Mouse (Mus musculus): ENCODE measurements at regions not wholly inside any gene's neighbourhood (a gene's known extent, or its start where the extent isn't known, plus 50 kb on each side); places are given as distances from the start of the nearest gene placed in this dataset.

DNA sequence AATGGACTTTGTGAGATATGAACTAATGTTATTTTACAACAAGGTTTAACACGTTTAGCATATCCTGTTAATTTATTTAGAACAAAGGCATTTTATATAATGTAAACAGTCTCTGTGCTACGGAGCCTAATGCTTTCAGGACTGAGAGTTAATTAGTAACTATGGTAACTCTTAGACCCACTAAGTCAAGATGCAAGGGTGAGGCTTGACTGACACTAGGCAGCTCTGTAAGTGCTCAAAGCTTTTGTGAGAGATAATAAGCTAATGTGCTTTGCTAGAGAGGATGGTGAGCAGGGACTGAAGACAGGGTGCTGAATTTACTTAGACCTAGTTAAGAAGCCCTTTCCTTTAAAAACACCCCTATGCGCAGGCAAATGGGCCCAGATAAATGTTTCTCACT, 253.8 kb upstream of the Nrsn1 start:
- no peaks in the 10 kb centered on the region for H3K36me3 ChIP-seq (ENCODE audit: control insufficient read depth, insufficient read depth, low read length, poor library complexity, severe bottlenecking)
- no peak overlapping the region for H3K4me3 ChIP-seq (ENCODE audit: insufficient read depth in 1 of 2, low read depth in 1 of 2, low read length in 2 of 2, poor library complexity in 1 of 2, severe bottlenecking in 1 of 2)
- no peak for TF ChIP-seq HCFC1 (IDR thresholded peaks at IDR 0.05; ENCODE audit: borderline replicate concordance, insufficient read depth, low read length)
- TF ChIP-seq ZC3H11A (IDR thresholded peaks at IDR 0.05; ENCODE audit: borderline replicate concordance, low read depth, low read length): no peak
- TF ChIP-seq ZNF384 (IDR thresholded peaks at IDR 0.05; ENCODE audit: low read depth, low read length): no peak
- TF ChIP-seq MAFK (IDR thresholded peaks at IDR 0.05; ENCODE audit: insufficient read depth, low read depth, low read length): no peak
- TF ChIP-seq CHD2 (IDR thresholded peaks at IDR 0.05; ENCODE audit: low read depth, low read length): no peak
- no peak overlapping the region for H3K9ac ChIP-seq (ENCODE audit: insufficient read depth, low read depth, low read length, poor library complexity, severe bottlenecking)
- DNase-seq (ENCODE audit: low read depth, low spot score): no peak
- no peak overlapping the region for H3K27ac ChIP-seq (ENCODE audit: insufficient read depth, low read depth, low read length, poor library complexity, severe bottlenecking)
- in situ Hi-C loops (cut with MboI; ENCODE audit: low sequenced_read_pairs in 2 of 2, unreplicated experiment in 2 of 2): no loop called here
- no peaks in the 10 kb centered on the region for H3K4me1 ChIP-seq (ENCODE audit: control insufficient read depth in 2 of 2, insufficient read depth in 2 of 2, low read length in 2 of 2, poor library complexity in 1 of 2)
- no peaks in the 10 kb centered on the region for H3K9me3 ChIP-seq (ENCODE audit: control insufficient read depth, insufficient read depth, low read depth, low read length)

DNA sequence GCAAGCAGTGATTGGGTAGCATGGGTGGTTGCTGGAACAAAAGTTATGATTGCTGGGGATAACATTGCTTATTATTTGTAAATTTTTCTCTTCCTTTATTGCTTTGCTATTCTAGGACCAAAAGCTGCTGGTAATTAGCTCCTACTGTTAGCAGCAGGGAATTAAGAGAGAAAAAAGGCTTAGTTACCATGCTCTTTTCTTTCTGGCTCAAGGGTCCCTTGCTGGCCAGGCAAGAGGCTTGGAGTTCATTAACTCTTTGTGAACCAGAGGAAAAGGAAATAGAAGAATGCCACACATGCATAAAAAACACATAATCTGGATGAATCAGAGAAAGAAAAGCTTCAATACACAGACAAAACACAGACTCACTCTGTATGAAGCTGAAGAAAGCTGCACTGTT, 237.1 kb upstream of the Nrsn1 start:
- Histone ChIP-seq H3K4me3 (ENCODE audit: insufficient read depth in 1 of 2, low read depth in 1 of 2, low read length in 2 of 2, poor library complexity in 1 of 2, severe bottlenecking in 1 of 2) (no peak overlapping the region), H3K9me3 (ENCODE audit: control insufficient read depth, insufficient read depth, low read depth, low read length) (no peaks in the 10 kb centered on the region), H3K4me1 (ENCODE audit: control insufficient read depth in 2 of 2, insufficient read depth in 2 of 2, low read length in 2 of 2, poor library complexity in 1 of 2) (no peaks in the 10 kb centered on the region), H3K36me3 (ENCODE audit: control insufficient read depth, insufficient read depth, low read length, poor library complexity, severe bottlenecking) (no peaks in the 10 kb centered on the region), H3K9ac (ENCODE audit: insufficient read depth, low read depth, low read length, poor library complexity, severe bottlenecking) (no peak overlapping the region), H3K27ac (ENCODE audit: insufficient read depth, low read depth, low read length, poor library complexity, severe bottlenecking) (no peak overlapping the region)
- DNase-seq (ENCODE audit: low read depth, low spot score): no peak
- in situ Hi-C loops (cut with MboI; ENCODE audit: low sequenced_read_pairs in 2 of 2, unreplicated experiment in 2 of 2): no loop called here
- no peak for TF ChIP-seq ZNF384 (IDR thresholded peaks at IDR 0.05; ENCODE audit: low read depth, low read length)
- no peak for TF ChIP-seq MAFK (IDR thresholded peaks at IDR 0.05; ENCODE audit: insufficient read depth, low read depth, low read length)
- no peak for TF ChIP-seq HCFC1 (IDR thresholded peaks at IDR 0.05; ENCODE audit: borderline replicate concordance, insufficient read depth, low read length)
- no peak for TF ChIP-seq ZC3H11A (IDR thresholded peaks at IDR 0.05; ENCODE audit: borderline replicate concordance, low read depth, low read length)
- no peak for TF ChIP-seq CHD2 (IDR thresholded peaks at IDR 0.05; ENCODE audit: low read depth, low read length)

DNA sequence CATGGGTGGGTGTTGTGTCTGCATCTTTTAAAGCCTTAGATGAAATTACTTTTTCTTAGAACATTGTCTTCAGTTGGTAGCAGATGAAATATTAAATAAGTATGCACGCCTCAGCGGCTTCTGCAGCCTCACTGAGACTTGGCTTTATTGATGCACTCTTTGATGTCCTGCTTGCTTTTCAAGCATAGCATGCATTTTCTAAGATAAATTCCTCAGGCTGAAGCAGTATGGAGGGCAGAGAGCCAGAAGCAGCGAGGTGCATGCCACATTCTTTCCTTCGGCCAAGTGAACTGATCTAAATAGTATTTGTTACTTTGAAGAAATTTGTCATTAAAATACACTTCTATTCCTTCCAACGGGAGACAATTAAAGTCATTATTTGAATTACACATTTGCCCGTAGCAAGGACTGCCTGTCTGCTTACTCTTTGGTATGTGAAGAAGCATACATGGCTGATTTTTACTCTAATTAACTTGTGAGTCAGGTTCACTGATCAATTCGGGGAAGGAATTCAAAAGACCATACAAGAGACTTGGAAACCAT, 224.3 kb upstream of the Nrsn1 start:
- no peaks in the 10 kb centered on the region for H3K9me3 ChIP-seq (ENCODE audit: control insufficient read depth, insufficient read depth, low read depth, low read length)
- no peak overlapping the region for H3K27ac ChIP-seq (ENCODE audit: insufficient read depth, low read depth, low read length, poor library complexity, severe bottlenecking)
- H3K9ac ChIP-seq (ENCODE audit: insufficient read depth, low read depth, low read length, poor library complexity, severe bottlenecking): no peak overlapping the region
- H3K36me3 ChIP-seq (ENCODE audit: control insufficient read depth, insufficient read depth, low read length, poor library complexity, severe bottlenecking): no peaks in the 10 kb centered on the region
- DNase-seq (ENCODE audit: low read depth, low spot score): no peak
- in situ Hi-C loops (cut with MboI; ENCODE audit: low sequenced_read_pairs in 2 of 2, unreplicated experiment in 2 of 2): no loop called here
- H3K4me3 ChIP-seq (ENCODE audit: insufficient read depth in 1 of 2, low read depth in 1 of 2, low read length in 2 of 2, poor library complexity in 1 of 2, severe bottlenecking in 1 of 2): no peak overlapping the region
- H3K4me1 ChIP-seq (ENCODE audit: control insufficient read depth in 2 of 2, insufficient read depth in 2 of 2, low read length in 2 of 2, poor library complexity in 1 of 2): no peaks in the 10 kb centered on the region
- TF ChIP-seq HCFC1 (IDR thresholded peaks at IDR 0.05; ENCODE audit: borderline replicate concordance, insufficient read depth, low read length): no peak
- no peak for TF ChIP-seq MAFK (IDR thresholded peaks at IDR 0.05; ENCODE audit: insufficient read depth, low read depth, low read length)
- TF ChIP-seq ZC3H11A (IDR thresholded peaks at IDR 0.05; ENCODE audit: borderline replicate concordance, low read depth, low read length): no peak
- TF ChIP-seq CHD2 (IDR thresholded peaks at IDR 0.05; ENCODE audit: low read depth, low read length): no peak
- TF ChIP-seq ZNF384 (IDR thresholded peaks at IDR 0.05; ENCODE audit: low read depth, low read length): no peak

DNA sequence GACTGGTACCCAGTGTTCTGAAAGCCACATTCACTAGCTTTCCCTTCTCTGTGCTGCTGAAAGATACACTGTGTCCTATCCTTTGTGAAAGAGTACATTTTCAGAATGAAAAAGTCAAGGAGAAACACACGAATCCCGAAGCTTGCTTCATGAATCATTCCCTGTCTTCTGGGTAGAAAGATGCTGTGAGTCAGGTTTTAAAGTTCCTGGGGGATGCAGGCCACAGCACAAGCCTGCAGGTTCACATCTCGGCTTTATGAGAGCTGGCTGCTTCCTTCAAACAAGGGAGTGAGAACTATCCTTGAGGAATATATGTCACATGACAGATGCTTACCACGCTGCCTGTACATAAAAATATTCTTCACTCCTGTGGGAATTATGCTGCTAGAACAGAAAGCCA, 219.7 kb upstream of the Nrsn1 start:
- Histone ChIP-seq H3K9me3 (ENCODE audit: control insufficient read depth, insufficient read depth, low read depth, low read length) (no peaks in the 10 kb centered on the region), H3K4me1 (ENCODE audit: control insufficient read depth in 2 of 2, insufficient read depth in 2 of 2, low read length in 2 of 2, poor library complexity in 1 of 2) (no peaks in the 10 kb centered on the region), H3K27ac (ENCODE audit: insufficient read depth, low read depth, low read length, poor library complexity, severe bottlenecking) (no peak overlapping the region), H3K36me3 (ENCODE audit: control insufficient read depth, insufficient read depth, low read length, poor library complexity, severe bottlenecking) (no peaks in the 10 kb centered on the region), H3K4me3 (ENCODE audit: insufficient read depth in 1 of 2, low read depth in 1 of 2, low read length in 2 of 2, poor library complexity in 1 of 2, severe bottlenecking in 1 of 2) (no peak overlapping the region), H3K9ac (ENCODE audit: insufficient read depth, low read depth, low read length, poor library complexity, severe bottlenecking) (no peak overlapping the region)
- in situ Hi-C loops (cut with MboI; ENCODE audit: low sequenced_read_pairs in 2 of 2, unreplicated experiment in 2 of 2): no loop called here
- TF ChIP-seq HCFC1 (IDR thresholded peaks at IDR 0.05; ENCODE audit: borderline replicate concordance, insufficient read depth, low read length) (no peak), ZNF384 (IDR thresholded peaks at IDR 0.05; ENCODE audit: low read depth, low read length) (no peak), CHD2 (IDR thresholded peaks at IDR 0.05; ENCODE audit: low read depth, low read length) (no peak), ZC3H11A (IDR thresholded peaks at IDR 0.05; ENCODE audit: borderline replicate concordance, low read depth, low read length) (no peak), MAFK (IDR thresholded peaks at IDR 0.05; ENCODE audit: insufficient read depth, low read depth, low read length) (no peak)
- no peak for DNase-seq (ENCODE audit: low read depth, low spot score)

DNA sequence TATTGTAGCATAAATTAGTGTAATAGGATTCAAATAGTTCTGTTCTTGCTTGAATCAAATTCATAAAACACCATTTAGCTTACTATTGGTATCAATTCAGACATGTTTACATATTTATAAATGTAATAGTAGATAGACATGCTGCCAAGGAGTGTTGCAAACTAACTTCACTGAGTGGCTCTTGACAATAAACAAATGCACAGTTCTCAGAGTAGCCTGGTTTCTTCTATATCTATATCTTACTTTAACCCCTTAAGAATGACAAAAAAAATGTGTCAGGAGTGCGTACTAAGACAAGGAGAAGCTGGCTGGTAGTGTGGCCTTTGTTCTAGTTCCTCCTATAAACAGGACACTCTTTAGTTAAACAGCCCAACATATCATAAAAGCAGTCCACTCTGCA, 213.0 kb upstream of the Nrsn1 start:
- in situ Hi-C loops (cut with MboI; ENCODE audit: low sequenced_read_pairs in 2 of 2, unreplicated experiment in 2 of 2): no loop called here
- TF ChIP-seq ZC3H11A (IDR thresholded peaks at IDR 0.05; ENCODE audit: borderline replicate concordance, low read depth, low read length) (no peak), MAFK (IDR thresholded peaks at IDR 0.05; ENCODE audit: insufficient read depth, low read depth, low read length) (no peak), CHD2 (IDR thresholded peaks at IDR 0.05; ENCODE audit: low read depth, low read length) (no peak), HCFC1 (IDR thresholded peaks at IDR 0.05; ENCODE audit: borderline replicate concordance, insufficient read depth, low read length) (no peak), ZNF384 (IDR thresholded peaks at IDR 0.05; ENCODE audit: low read depth, low read length) (no peak)

More for the DNA sequence above, 213.0 kb upstream of the Nrsn1 start:
- no peak for DNase-seq (ENCODE audit: low read depth, low spot score)
- Histone ChIP-seq H3K4me3 (ENCODE audit: insufficient read depth in 1 of 2, low read depth in 1 of 2, low read length in 2 of 2, poor library complexity in 1 of 2, severe bottlenecking in 1 of 2) (no peak overlapping the region), H3K4me1 (ENCODE audit: control insufficient read depth in 2 of 2, insufficient read depth in 2 of 2, low read length in 2 of 2, poor library complexity in 1 of 2) (no peaks in the 10 kb centered on the region), H3K9me3 (ENCODE audit: control insufficient read depth, insufficient read depth, low read depth, low read length) (no peaks in the 10 kb centered on the region), H3K9ac (ENCODE audit: insufficient read depth, low read depth, low read length, poor library complexity, severe bottlenecking) (no peak overlapping the region), H3K27ac (ENCODE audit: insufficient read depth, low read depth, low read length, poor library complexity, severe bottlenecking) (no peak overlapping the region), H3K36me3 (ENCODE audit: control insufficient read depth, insufficient read depth, low read length, poor library complexity, severe bottlenecking) (no peaks in the 10 kb centered on the region)
